Mouse (Mus musculus) cortical plate, adult 2 months (tissue): ENCODE measurements around the gene Fgd2.

ENCODE experiments used
- CTCF ChIP-seq: fragments of 200-500 bp; IDR thresholded peaks from 2 replicates; pipeline ENCODE4 v1.5.1; 2011; ENCODE audit warnings: mild to moderate bottlenecking, control low read depth, low read length; ENCODE audit not compliant: insufficient read depth; ENCODE audit errors: extremely low read depth
- POLR2A ChIP-seq: fragments of 200-500 bp; IDR thresholded peaks from 2 replicates; pipeline ENCODE4 v1.6.1; 2011; ENCODE audit warnings: mild to moderate bottlenecking, low read length, control low read depth; ENCODE audit not compliant: insufficient read depth; ENCODE audit errors: extremely low read depth

DNA sequence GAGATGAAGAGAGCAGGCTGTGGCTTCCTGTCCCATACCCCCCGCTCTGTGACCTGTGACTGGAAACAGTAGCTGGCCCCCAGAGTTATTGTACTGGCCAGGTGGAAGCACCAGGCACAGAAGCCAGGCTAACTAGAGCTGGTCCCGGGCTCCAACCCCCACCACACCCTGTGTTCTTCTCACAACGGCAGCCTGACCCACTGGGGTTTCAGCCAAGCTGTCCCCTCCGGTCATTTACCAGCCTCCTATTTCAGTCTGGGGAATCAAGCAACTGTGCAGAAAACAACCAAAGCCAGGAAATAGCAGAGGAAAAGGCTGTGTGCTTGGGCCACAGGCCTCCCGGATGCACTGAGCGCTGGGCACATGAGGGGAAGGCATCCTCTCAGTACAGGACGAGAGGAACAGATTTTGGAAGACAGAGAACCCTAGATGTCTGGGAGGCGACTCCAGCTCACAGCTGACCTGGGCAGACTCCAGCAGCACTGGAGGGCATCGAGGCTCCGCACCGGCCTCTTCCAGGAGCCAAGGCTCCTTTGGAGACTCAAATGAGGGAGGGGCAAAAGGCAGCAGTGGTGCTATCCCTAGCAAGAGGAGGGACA lies 21.4 kb upstream of the Fgd2 start:
- TF ChIP-seq CTCF (no peak), POLR2A (no peak)
